Mouse (Mus musculus): ENCODE measurements around the gene Capn10.

Gene Capn10

DNA sequence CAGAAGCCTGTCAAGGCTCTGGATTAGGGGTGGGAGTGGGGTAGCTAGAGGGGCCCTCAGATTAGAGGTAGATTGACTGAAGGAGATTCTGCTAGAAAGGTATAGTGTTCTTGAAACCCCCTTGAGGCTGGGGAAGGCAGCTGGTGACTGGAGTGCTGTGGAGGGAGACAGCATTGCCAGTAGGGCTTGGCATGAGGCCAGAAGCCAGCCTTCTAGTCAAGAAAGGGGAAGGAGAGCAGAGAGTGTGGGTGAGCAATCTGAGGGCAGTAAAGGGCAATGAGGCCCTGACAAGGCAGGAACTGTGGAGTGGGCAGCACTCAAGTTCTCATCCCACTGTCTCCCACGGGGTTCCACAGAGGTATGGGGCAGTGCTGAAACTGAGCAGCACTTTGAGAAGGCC lies 38.7 kb downstream of the Capn10 start:
- peak in 1 of 2 experiments; percentile 34 for DNase-seq (ENCODE audit: low spot score in 2 of 2)

- no peak for DNase-seq (ENCODE audit: low spot score in 2 of 2)
These were observed 42.0 kb downstream of the Capn10 start for GRCm38 (mm10) chr1:92976141-92976566.

DNA sequence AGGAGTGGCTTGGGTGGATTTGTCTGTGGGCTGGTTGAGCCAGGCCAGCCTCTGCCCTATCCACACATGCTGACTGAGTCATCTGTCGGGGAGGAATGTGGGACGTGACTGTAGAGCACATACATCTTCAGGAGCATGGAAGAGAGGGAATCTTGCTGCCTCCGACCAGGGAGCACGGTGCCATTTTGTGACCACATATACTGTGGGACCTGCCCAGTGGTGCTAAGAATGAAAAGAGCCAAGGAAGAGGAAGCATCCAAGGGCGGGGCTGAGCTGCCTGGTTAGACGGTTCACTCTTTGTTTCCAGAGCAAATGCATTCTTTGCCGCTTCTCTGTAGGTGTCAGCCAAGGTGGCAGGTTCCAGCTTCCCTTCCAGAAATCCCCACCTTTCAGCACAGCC lies 44.5 kb downstream of the Capn10 start:
- no peak for DNase-seq (ENCODE audit: low spot score in 2 of 2)

DNA sequence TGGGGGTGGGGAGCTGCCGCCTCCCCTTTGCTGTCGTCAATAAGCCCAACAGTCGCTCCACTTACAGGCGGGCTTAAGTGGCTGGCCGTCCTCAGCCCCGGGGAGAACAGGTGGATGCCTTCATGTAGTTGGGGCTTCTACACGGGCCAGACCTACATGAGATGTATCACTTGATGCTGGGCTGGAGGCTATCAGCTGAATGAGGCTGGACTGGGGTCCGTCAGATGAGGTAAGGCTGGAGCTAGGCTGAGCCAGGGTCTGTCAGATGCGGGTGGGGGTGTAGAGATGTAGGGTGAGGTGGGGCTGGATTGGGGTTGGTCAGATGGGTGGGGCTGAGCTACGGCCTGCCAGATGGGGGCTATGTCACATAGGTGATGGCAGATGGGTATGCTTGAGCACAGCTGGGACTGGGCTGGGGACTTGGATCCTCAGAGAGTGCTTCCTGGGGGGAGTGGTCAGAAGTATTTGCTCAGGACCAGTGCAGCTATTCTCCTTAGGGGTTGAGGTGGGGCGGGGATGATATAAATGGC lies 45.0 kb downstream of the Capn10 start:
- no peak for DNase-seq (ENCODE audit: low spot score in 2 of 2)

DNA sequence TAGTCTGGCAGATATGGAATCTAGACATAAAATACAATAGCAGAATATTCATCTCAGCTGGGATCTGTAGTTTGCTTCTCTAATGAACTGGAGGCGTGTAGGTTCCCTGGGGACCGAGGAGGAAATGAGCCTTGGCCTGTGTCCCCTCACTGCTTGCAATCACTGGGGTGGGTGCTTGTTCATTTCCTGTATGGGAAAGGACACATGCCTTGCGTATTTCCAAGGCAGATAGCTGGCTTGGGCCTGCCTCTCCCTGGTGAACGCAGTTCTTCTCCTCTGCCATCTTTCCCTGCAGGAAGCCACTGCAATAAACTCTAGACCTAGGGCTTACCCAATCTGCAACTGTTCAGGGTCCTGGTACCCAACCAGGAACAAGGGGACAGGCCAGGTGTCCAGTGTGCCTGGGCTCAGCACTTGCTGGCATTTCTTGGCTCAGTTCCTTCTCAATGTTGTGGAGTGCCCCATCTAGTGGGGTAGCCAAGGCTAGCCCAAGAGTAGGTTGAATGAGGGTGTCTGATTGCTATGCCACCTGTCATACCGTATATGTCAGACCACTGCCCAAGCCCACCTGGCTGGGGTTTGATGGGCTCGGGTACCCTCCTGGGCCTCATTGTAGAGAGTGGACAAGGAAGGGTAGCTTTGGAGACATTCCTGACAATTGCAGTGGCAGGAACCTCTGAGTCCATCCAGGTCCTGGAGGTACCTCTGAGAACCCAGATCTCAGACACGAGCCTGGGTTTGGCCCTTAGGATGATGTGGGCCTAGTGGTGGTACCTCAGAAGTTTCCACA lies 47.1 kb downstream of the Capn10 start:
- DNase-seq (ENCODE audit: low spot score in 2 of 2), result no peak

GRCm38 (mm10) chr1:92982931-92983605 lies 48.9 kb downstream of the Capn10 start:
- no peak for DNase-seq (ENCODE audit: low spot score in 2 of 2)

- DNase-seq (ENCODE audit: low spot score in 2 of 2), result peak in 1 of 2 experiments; percentile 5
These were observed 50.8 kb downstream of the Capn10 start for GRCm38 (mm10) chr1:92984999-92985398.

- DNase-seq (ENCODE audit: low spot score in 2 of 2), result peak in 1 of 2 experiments; percentile 4
These were observed 54.7 kb downstream of the Capn10 start for GRCm38 (mm10) chr1:92988894-92989293.

DNA sequence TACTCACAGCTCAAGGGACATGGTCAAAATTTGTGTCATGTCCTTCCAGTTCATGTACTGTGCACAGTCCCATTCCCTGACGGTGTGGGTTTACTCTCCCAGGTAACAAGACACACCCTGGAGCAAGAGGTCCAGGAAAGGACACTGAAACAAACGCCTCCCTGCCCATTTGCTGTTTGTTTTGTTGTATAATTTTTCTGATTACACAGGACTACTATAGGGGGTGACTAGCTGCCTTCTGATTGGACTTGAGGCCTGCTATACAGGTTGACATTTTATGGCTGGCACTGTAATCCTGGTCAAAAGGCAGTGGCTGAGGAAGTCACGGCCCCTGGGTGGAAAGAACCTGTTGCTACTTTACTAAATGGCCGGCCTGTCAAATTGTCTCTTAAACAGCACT lies 55.7 kb downstream of the Capn10 start:
- DNase-seq (ENCODE audit: low spot score in 2 of 2), result no peak

- DNase-seq (ENCODE audit: low spot score in 2 of 2), result no peak
These were observed 58.2 kb downstream of the Capn10 start for GRCm38 (mm10) chr1:92992214-92992855.

DNA sequence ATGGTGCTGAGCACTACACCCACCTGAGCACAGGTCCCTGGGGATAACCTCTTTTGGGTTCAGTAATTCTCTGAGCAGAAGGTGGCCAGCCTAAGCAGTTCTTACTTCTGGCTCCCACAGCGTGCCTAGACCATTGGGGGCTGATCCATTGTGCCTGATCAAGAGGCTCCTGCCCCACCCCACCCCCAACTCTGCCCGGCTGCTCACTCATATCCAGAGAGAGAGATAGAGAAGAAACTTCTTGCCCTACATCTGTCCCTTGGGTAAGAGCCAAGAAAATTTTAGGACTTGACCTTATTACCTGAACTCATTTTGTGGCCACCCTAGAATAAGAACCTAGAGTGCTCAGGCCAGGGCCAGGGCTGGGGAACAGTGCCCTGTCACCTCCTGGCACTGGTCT lies 58.7 kb downstream of the Capn10 start:
- no peak for DNase-seq (ENCODE audit: low spot score in 2 of 2)
